Mouse (Mus musculus) midbrain, embryonic 14.5 days (tissue): ENCODE measurements around the gene Nucb2. TPM values are rescaled to one million over a fixed set of nuclear protein-coding genes. Genes with fewer than 3 reads are reported as not detected.
A peak's percentile ranks its signal among the peaks of the same experiment; 100 is the strongest.

Source experiments
- ATAC-seq: fragments of 200-750 bp; cut with Nextera tagmentation; 2 replicates; pipeline ENCODE4 v1.8.0; 2017; ENCODE audit warnings: moderate number of reproducible peaks, moderate library complexity; ENCODE audit not compliant: low FRiP score, low TSS enrichment
- DNase-seq: peaks from one replicate; pipeline ENCODE4 v3.0.0-alpha.2; 2015
- H3K27ac ChIP-seq: fragments of 300-500 bp; sonication (generic); replicated peaks from 2 replicates; pipeline ENCODE4 v1.5.1; 2014; ENCODE audit warnings: mild to moderate bottlenecking, low read depth, low read length, moderate library complexity
- H3K27me3 ChIP-seq: fragments of 300-500 bp; sonication (generic); 2 replicates; pipeline ENCODE4 v1.6.1; 2014; ENCODE audit warnings: low read length, control low read depth, mixed read lengths; ENCODE audit not compliant: control insufficient read depth, insufficient read depth
- H3K36me3 ChIP-seq: fragments of 300-500 bp; sonication (generic); 2 replicates; pipeline ENCODE4 v1.6.1; 2014; ENCODE audit warnings: low read length, control low read depth; ENCODE audit not compliant: control insufficient read depth, insufficient read depth
- H3K4me1 ChIP-seq: fragments of 300-500 bp; sonication (generic); 2 replicates; pipeline ENCODE4 v1.6.1; 2014; ENCODE audit warnings: mild to moderate bottlenecking, antibody characterized with exemption, low read length, control low read depth; ENCODE audit not compliant: control insufficient read depth, insufficient read depth
- H3K4me2 ChIP-seq: fragments of 300-500 bp; sonication (generic); 2 replicates; pipeline ENCODE4 v1.6.1; 2014; ENCODE audit warnings: mild to moderate bottlenecking, low read length, moderate library complexity
- H3K4me3 ChIP-seq: fragments of 300-500 bp; sonication (generic); replicated peaks from 2 replicates; pipeline ENCODE4 v1.5.1; 2014; ENCODE audit warnings: low read depth, low read length
- H3K9ac ChIP-seq: fragments of 300-500 bp; sonication (generic); replicated peaks from 2 replicates; pipeline ENCODE4 v1.6.1; 2014; ENCODE audit warnings: mild to moderate bottlenecking, low read length, moderate library complexity
- H3K9me3 ChIP-seq: fragments of 300-500 bp; sonication (generic); 2 replicates; pipeline ENCODE4 v1.6.1; 2016; ENCODE audit warnings: low read length, control low read depth, mixed read lengths; ENCODE audit not compliant: control insufficient read depth
- WGBS: fragments of 180-500 bp; shearing (Covaris S2); extraction: QIAGEN DNeasy Blood & Tissue Kit; methylation state at CpG from one replicate; pipeline ENCODE4 v1.1.7; 2014; 5-methylcytosine and 5-hydroxymethylcytosine counted together
- polyA plus RNA-seq: library from polyadenylated mRNA; unstranded; fragments of >200 nt; fragmentation: Nextera tagmentation; extraction: Ambion mirVana; gene quantifications from 2 replicates; pipeline ENCODE4 v1.2.1, GENCODE M21; 2014

Nucb2 gene
- polyA plus RNA-seq, 1 experiment from 2014 or later, result 25.9 TPM

- ATAC-seq (no peak), DNase-seq (no peak)
- Histone ChIP-seq H3K9ac (no peak overlapping the region), H3K27ac (no peak overlapping the region), H3K4me1 (no peaks in the 10 kb centered on the region), H3K36me3 (no peaks in the 10 kb centered on the region), H3K4me2 (no peak overlapping the region), H3K4me3 (no peak overlapping the region), H3K27me3 (no peaks in the 10 kb centered on the region), H3K9me3 (no peaks in the 10 kb centered on the region)
- 89% methylated on average over 5 of the region's 5 CpGs for WGBS
These were observed 20.0 kb upstream of the Nucb2 start for GRCm38 (mm10) chr7:116484213-116484612.

GRCm38 (mm10) chr7:116485062-116485601 lies 19.0 kb upstream of the Nucb2 start:
- H3K4me3 ChIP-seq, result no peak overlapping the region
- H3K36me3 ChIP-seq, result no peaks in the 10 kb centered on the region
- H3K9ac ChIP-seq, result no peak overlapping the region
- ATAC-seq, result no peak
- no peak overlapping the region for H3K27ac ChIP-seq
- no peak for DNase-seq
- 78% methylated on average over 1 of the region's 1 CpGs for WGBS
- H3K4me1 ChIP-seq, result no peaks in the 10 kb centered on the region
- no peaks in the 10 kb centered on the region for H3K9me3 ChIP-seq
- H3K27me3 ChIP-seq, result no peaks in the 10 kb centered on the region
- no peak overlapping the region for H3K4me2 ChIP-seq

- Histone ChIP-seq H3K9me3 (no peaks in the 10 kb centered on the region), H3K4me2 (no peak overlapping the region), H3K9ac (no peak overlapping the region), H3K27ac (no peak overlapping the region), H3K36me3 (no peaks in the 10 kb centered on the region), H3K4me1 (no peaks in the 10 kb centered on the region), H3K27me3 (no peaks in the 10 kb centered on the region), H3K4me3 (no peak overlapping the region)
- DNase-seq (no peak), ATAC-seq (no peak)
- 88% methylated on average over 4 of the region's 4 CpGs for WGBS
These were observed 13.1 kb upstream of the Nucb2 start for GRCm38 (mm10) chr7:116491113-116491512.

GRCm38 (mm10) chr7:116493267-116494003 lies 10.7 kb upstream of the Nucb2 start:
- H3K4me1 ChIP-seq, result no peaks in the 10 kb centered on the region
- ATAC-seq (no peak), DNase-seq (no peak)
- H3K36me3 ChIP-seq, result no peaks in the 10 kb centered on the region
- 86% methylated on average over 7 of the region's 7 CpGs for WGBS
- H3K4me2 ChIP-seq, result no peak overlapping the region
- H3K4me3 ChIP-seq, result no peak overlapping the region
- no peak overlapping the region for H3K27ac ChIP-seq
- no peaks in the 10 kb centered on the region for H3K9me3 ChIP-seq
- H3K9ac ChIP-seq, result no peak overlapping the region
- no peaks in the 10 kb centered on the region for H3K27me3 ChIP-seq

- Histone ChIP-seq H3K4me2 (no peak overlapping the region), H3K9me3 (no peaks in the 10 kb centered on the region), H3K27ac (no peak overlapping the region), H3K36me3 (no peaks in the 10 kb centered on the region), H3K9ac (no peak overlapping the region), H3K4me3 (no peak overlapping the region), H3K4me1 (no peaks in the 10 kb centered on the region), H3K27me3 (no peaks in the 10 kb centered on the region)
- no peak for DNase-seq
- WGBS, result 83% methylated on average over 5 of the region's 5 CpGs
- no peak for ATAC-seq
These were observed 9.6 kb upstream of the Nucb2 start for GRCm38 (mm10) chr7:116494618-116495017.

GRCm38 (mm10) chr7:116496760-116497159 lies 7.4 kb upstream of the Nucb2 start:
- ATAC-seq (no peak), DNase-seq (no peak)
- Histone ChIP-seq H3K4me2 (no peak overlapping the region), H3K9ac (no peak overlapping the region), H3K4me3 (no peak overlapping the region), H3K27ac (no peak overlapping the region), H3K4me1 (no peaks in the 10 kb centered on the region), H3K27me3 (no peaks in the 10 kb centered on the region), H3K9me3 (no peaks in the 10 kb centered on the region), H3K36me3 (no peaks in the 10 kb centered on the region)
- WGBS, result 95% methylated on average over 4 of the region's 4 CpGs

- DNase-seq, result no peak
- 1% methylated on average over 6 of the region's 6 CpGs for WGBS
These were observed 625 bp downstream of the Nucb2 start for GRCm38 (mm10) chr7:116504818-116505170.

GRCm38 (mm10) chr7:116514030-116514429 lies 9.9 kb downstream of the Nucb2 start:
- peaks cover 4% of the 10 kb centered on the region; the same call in 1 of the 2 replicates for H3K4me1 ChIP-seq
- 87% methylated on average over 5 of the region's 5 CpGs for WGBS
- ATAC-seq, result no peak
- H3K9me3 ChIP-seq, result no peaks in the 10 kb centered on the region
- peaks cover 5% of the 10 kb centered on the region; the same call in 1 of the 2 replicates for H3K36me3 ChIP-seq
- H3K27ac ChIP-seq, result no peak overlapping the region
- no peak overlapping the region for H3K9ac ChIP-seq
- H3K27me3 ChIP-seq, result no peaks in the 10 kb centered on the region
- no peak overlapping the region for H3K4me3 ChIP-seq
- peak; percentile 31 for DNase-seq
- no peak overlapping the region for H3K4me2 ChIP-seq

More at GRCm38 (mm10) chr7:116504818-116505170, 625 bp downstream of the Nucb2 start:
- H3K4me3 ChIP-seq, result peak overlapping the region; percentile 75
- H3K4me1 ChIP-seq, result peaks cover 9% of the 10 kb centered on the region
- H3K27me3 ChIP-seq, result no peaks in the 10 kb centered on the region
- H3K27ac ChIP-seq, result peak overlapping the region; percentile 90
- H3K4me2 ChIP-seq, result peak overlapping the region; percentile 74
- peak overlapping the region; percentile 88 for H3K9ac ChIP-seq
- H3K9me3 ChIP-seq, result no peaks in the 10 kb centered on the region
- no peaks in the 10 kb centered on the region for H3K36me3 ChIP-seq
- no peak for ATAC-seq

- Histone ChIP-seq H3K36me3 (peaks cover 5% of the 10 kb centered on the region; the same call in 1 of the 2 replicates), H3K4me2 (no peak overlapping the region), H3K27ac (no peak overlapping the region), H3K4me3 (no peak overlapping the region), H3K4me1 (peaks cover 4% of the 10 kb centered on the region; the same call in 1 of the 2 replicates), H3K27me3 (no peaks in the 10 kb centered on the region), H3K9me3 (no peaks in the 10 kb centered on the region), H3K9ac (no peak overlapping the region)
- DNase-seq, result no peak
- WGBS, result 88% methylated on average over 9 of the region's 9 CpGs
- no peak for ATAC-seq
These were observed 10.4 kb downstream of the Nucb2 start for GRCm38 (mm10) chr7:116514546-116514945.
